Mouse (Mus musculus) left cerebral cortex, postnatal 25 days (tissue): Measurements from ENCODE around the gene Nkx3-2. TPM values are rescaled to one million over a fixed set of nuclear protein-coding genes. Genes with fewer than 3 reads are reported as not detected.

Experiments used
- DNase-seq, 2 experiments: peaks; one replicate each; pipeline ENCODE4 v3.0.0; 2022; ENCODE audit warnings: low spot score in 2 of 2, mixed read lengths in 1 of 2
- intact Hi-C: fragments of 180-260 bp; cut with DNase I; formaldehyde crosslinking; loops from one replicate; pipeline ENCODE4 v1.15.1; 2025
- total RNA-seq, 2 experiments: library from RNA; stranded (reverse); gene quantifications; 2 replicates each; pipeline ENCODE4 v1.2.3; 2021

Nkx3-2 gene
- not detected for total RNA-seq

DNA sequence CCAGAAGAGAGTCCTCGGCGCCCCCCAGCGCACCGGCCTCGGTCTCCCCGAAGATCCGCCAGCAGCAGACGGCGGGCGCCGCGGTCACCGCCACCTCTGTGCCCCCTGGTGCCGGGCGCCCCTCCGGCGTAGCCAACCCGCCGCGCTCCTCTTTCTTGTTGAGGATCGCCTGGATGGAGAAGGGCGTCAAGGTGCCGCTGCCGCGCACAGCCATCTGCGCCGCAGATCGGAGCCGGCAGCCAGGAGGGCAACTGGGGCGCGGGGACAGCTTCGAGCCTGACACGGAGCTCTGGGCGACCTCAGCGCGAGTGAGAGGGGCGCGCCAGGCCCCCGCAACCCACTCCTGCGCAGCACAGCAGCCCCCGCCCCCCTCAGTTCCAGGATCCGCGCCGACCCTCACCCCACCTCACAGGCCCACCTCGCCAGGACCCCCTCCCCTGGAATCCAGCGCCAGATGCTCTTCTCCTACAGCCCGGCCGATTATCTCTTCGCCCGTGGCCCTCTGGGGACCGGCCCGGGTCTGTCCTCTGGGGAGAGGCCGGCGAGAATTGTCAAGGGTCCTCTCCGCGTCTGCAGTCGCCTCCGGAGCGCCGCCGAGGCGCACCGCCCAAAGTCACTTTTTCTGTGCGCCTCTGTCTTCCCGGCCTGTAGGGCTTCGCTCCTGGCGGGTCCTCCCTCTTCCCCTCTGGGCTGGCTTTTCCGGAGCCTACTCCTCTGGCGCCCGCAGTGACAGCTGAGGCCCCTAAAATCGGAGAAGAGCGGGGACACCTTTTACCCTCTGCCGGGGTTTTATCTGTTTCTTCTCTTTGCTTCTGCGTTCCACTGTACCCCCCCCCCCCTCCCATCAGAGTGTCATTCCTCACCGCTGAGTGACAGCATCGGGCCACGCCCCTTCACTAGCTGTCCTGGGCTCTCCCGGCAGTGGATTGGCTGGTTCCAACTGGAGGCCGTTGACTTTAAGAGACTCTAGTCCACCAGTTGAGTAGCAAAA, at the start of gene Nkx3-2:
Gene Nkx3-2 (minus strand): TSS at position 771 of the 991 bp plus-strand sequence.
- intact Hi-C loops, result loop anchor here (2.0 kb wide), 1 partner anchor 55 kb away; the partner anchor contains the start of gene Rab28
- no peak for DNase-seq

DNA sequence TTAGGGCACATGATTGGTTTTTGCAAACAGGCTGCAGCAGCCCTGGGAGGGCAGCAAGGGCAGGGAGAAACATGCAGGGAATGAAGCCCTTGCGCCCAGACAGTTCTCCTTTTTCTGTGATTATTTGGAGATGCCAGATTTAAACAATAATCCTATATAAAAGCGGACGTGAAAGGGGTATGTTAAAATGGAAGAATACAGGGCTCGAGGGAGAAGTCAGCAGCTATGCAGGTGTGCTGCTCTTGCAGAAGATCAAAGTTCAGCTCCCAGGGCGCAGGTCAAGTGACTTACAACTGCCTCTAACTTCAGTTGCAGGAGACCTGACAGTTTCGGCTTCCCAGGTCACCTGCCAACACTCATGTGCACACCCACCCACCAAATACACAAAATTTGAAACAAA, 48.2 kb upstream of the Nkx3-2 start:
- intact Hi-C loops, result no loop called here
- DNase-seq, result no peak

DNA sequence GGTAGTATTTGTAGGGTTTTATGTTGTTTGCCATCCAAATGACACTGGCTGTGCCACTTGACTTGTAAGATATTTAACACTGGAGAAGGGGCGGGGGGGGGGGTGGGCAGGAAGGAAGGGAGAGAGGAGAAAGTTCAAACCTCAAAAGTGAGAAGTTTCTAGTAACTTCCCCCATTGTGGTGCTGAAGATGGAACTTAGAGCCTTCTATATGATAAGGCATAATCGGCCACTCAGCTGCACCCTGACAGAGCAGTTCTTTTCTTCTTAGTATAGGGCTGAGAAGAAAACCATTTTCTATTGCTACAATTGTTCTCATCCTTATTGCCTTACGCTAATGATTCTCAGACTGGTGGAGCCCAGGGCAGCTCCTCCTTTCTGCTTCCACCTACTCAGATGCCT, 47.0 kb upstream of the Nkx3-2 start:
- DNase-seq, result no peak
- intact Hi-C loops, result no loop called here

DNA sequence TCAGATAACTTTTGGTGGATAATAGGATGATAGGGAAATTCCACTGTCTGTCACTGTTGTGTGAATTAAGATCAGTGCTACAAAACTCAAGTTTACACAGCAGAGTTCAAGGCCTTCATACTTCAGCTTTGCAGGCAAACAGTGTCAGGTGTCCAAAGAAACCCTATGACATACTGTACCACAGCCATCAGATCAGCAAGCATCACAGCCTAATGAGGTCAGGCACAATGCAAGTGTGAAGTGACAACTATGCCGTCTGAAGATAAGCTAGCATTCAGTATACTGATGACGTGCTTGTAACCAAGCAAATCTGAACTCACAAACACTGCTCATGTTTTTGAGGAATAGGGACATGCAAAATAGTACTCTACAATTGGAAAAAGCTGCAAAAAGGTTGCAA, 43.1 kb upstream of the Nkx3-2 start:
- intact Hi-C loops, result no loop called here
- no peak for DNase-seq

DNA sequence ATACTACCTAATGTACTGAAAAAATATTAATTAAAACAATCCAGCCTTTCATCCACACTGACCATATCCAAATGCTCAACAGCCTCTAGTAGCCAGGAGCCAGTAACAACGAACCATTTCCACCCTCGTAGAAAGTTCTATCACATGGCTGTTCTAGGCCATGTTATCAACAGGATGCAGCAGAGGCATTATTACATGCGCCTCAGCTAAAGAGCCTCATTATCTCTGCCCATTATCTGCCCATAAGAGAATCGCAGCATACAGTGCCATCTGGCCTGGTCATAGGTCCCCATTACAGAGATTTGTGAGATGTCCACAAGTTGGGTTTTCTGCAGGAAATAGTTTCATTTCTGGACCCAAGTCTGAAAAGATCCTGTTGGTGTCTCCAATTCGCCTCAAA, 41.9 kb upstream of the Nkx3-2 start:
- no peak for DNase-seq
- intact Hi-C loops, result no loop called here

DNA sequence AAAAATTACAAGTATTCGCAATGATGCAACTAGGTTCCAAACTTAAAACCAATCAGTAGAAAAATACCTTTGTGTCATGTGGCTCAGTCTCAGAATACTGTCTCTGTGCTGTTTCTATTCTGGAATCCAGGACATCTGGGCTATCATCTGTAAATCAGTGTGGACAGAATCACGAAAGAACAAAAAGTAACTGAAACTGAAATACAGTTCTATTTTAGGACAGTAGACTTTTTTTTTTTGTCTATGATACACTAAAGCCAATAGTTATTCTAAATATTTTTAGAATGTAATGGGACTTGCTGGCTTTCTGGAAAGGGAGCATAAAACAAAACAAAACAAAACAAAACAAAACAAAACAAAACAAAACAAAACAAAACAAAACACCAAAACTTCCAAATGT, 40.8 kb upstream of the Nkx3-2 start:
- intact Hi-C loops, result no loop called here
- peak in 1 of 2 experiments; percentile 8 for DNase-seq

DNA sequence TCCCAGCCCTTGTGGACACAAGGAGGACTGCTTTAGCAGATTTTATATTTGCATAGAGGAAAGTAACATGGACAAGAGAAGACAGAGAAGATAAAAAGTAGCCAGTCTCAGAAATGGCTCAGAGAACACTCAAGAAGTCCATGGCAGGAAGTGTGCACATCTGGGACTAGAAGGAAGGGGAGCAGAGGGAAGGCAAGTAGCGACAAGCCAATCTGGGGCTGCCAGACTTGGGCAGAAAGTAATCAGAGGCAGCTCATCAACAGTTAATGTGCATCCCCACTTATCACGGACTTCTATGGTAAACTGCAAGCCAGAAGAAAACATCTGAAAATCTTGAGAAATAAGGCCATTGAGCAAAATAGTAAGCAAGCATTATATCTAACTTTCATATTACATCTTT, 40.3 kb upstream of the Nkx3-2 start:
- no peak for DNase-seq
- intact Hi-C loops, result no loop called here

DNA sequence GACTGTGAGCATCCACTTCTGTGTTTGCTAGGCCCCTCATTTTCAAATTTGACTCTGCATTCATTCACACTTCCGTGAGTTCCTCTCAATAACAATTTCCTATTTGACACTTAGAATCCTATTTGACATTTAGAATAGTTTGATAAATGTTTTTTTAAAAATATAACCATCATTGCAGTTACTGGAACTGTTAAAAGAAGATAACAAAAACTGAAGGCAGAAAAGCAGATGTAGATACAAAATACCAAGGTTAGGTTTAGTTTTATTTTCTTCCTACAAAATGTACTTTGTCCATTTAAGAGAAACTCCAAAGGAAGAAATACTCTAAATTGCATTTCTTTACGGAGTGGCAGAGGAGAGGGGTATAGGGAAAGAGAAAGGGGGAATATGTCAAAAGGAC, 37.3 kb upstream of the Nkx3-2 start:
- no peak for DNase-seq
- intact Hi-C loops, result no loop called here

DNA sequence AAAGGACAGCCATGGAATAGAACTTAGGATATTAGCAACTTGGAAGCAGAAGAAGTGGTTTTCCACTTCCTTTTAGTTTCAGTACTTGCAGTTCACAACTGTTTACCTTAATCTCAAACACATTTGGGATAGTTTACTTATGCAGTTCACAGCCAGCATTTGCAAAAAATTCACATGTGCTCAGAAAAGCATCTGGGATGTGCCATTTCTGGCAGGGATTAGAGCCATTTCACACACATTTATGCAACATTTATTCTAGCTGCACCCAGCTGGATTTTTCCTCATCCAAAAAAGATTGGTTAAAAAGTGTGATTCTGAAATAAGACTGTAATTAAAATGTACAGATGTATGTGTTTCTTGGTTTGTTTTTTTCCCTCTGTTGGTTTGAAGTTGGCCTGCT, 30.1 kb upstream of the Nkx3-2 start:
- peak in 1 of 2 experiments; percentile 59 for DNase-seq
- intact Hi-C loops, result no loop called here

DNA sequence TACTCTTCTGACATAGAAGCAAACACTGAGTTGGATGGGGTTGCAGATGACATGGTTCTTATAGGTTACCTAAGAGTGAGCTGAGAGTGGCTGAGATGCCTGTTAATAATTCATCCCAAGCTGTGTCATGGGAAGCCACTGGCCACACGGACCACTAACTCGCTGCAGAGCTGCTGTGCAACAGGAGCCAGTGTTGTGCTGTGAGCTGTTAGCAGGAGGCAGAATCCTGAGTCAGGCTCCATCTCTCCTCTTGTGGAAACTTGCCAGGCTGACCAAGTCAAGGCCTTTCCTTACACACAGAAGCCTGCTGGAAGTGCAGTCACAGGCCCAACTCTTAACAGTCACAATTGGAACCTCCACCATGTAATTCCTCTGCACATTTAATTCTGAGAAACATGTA, 26.2 kb upstream of the Nkx3-2 start:
- intact Hi-C loops, result no loop called here

DNA sequence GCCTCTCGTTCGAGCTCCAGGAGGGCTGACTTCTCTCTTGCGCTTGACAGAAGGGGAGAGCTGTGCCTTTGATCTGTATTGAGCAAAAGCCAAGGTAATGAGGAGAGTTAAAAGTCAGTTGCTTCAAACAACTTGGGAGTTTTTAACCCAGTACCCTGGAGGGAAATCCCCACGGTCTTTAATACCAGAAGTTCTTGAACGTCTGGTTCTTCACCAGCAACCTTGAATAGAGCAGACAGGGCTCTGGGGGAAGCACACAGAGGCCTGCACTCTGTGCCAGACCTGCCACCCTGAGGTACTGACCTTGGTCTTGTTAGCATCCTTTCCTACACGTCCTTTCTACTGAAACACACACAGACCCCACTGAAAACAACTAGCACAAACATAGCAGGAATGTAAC, 24.6 kb upstream of the Nkx3-2 start:
- intact Hi-C loops, result no loop called here
- no peak for DNase-seq

More for the DNA sequence above, 26.2 kb upstream of the Nkx3-2 start:
- no peak for DNase-seq

DNA sequence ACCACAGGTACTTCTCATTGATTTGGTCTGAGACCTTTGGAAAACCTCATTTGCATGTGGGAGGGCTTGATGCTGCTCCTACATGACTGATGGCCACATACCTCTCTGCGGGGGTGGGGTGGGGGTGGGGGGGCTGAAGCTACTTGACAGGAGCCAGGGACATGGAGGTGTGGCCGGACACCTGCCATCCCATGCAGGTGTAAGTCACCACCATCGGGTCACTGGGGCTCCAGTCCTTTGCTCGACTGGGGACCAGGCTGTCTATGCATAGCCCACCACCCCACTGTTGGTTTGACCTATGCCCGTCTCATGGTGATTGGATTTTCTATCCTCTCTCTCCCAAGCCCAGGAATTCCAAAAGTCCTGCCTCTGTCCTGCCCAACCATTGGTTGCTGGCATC, 17.6 kb upstream of the Nkx3-2 start:
- no peak for DNase-seq
- intact Hi-C loops, result no loop called here

DNA sequence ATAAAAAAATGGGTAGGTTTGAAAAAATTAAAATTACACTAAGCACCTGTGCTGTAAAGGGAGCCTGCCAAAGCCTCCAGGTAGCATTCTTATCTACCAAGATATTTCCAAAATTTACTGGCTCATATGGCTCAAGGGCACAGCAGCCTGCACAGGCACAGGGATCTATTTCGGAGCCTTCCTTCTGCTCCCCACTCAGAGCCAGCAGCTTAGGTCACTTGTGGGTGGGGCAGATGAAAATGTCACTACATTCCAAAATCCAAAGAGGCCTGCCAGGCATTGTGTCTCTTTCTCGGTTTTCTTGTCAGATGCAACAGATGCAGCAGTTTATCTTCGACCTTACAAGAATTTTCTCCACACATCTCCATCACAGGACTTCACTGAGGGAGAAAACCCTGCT, 15.7 kb upstream of the Nkx3-2 start:
- DNase-seq, result no peak

DNA sequence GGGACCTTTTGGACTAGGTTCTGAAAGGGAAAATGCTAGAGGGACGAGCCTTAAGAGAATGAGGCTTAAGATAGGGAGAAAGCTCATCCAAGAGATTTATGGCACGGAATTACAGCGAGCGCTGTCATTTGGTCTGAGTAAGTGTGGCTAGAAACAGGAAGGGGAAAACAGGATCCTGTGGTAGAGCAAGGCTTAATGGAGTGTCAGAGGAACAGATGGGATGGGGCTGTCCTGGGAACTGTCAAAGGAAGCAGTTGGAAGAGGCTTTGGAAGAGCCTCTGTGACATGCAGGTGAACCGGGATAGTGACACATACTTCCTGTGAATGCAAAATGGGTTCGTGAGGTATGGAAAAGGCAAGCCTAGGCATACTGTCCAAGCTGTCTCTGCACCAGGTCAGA, 11.4 kb upstream of the Nkx3-2 start:
- no peak for DNase-seq
- intact Hi-C loops, result no loop called here

More for the DNA sequence above, 15.7 kb upstream of the Nkx3-2 start:
- intact Hi-C loops, result no loop called here

DNA sequence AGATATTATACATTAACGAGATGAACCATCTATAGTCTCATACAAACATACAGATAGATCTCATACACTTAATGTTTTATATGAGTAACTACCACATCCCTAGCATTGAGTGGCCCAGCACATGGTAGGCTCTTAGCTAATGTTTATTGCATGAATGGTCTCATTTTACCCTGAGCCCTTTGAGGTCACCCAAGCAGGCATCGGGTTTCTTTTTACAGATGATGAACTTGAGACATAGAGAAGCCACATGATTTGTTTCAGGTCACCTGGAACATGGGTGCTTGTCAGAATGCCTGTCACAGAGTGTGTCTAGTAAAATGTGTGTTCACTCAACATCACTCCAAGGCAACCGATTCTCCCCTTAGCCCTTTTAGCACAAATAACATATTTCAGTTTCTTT, 11.0 kb upstream of the Nkx3-2 start:
- intact Hi-C loops, result no loop called here
- no peak for DNase-seq

DNA sequence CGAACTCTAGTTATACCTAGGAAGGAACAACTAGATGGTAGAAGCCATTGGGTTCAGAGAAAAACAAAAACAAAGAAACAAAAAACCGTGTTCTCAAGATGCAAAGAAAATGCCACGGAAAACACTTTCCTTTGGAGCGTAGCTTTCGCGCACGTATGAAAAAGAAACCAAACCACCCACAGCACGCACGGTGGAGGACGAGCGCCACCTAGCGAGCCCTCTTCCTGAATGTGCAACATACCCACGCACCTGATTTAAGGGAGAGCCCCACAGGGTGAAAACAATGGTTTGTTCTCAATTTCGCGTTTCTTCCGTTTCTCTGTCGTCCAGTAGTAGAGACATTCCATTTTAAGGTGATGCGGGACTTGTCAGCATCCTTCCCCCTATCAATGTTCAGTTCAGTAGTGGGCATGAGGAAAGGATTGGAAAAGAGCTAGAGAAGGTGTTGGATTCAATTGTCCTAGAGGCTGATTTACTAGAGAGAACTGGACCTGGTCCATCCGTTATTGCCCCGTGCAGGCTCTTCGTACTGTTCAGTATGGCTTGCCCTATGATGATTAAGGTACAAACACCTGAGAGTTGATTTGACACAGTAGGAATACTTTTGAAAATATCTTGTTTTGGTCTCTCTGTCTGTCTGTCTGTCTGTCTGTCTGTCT, 4.2 kb upstream of the Nkx3-2 start:
- intact Hi-C loops, result loop anchor here (1.0 kb wide), 2 partner anchors 643 to 716 kb away; no protein-coding TSS in a partner anchor
- peak; percentile 82 to 86 for DNase-seq

DNA sequence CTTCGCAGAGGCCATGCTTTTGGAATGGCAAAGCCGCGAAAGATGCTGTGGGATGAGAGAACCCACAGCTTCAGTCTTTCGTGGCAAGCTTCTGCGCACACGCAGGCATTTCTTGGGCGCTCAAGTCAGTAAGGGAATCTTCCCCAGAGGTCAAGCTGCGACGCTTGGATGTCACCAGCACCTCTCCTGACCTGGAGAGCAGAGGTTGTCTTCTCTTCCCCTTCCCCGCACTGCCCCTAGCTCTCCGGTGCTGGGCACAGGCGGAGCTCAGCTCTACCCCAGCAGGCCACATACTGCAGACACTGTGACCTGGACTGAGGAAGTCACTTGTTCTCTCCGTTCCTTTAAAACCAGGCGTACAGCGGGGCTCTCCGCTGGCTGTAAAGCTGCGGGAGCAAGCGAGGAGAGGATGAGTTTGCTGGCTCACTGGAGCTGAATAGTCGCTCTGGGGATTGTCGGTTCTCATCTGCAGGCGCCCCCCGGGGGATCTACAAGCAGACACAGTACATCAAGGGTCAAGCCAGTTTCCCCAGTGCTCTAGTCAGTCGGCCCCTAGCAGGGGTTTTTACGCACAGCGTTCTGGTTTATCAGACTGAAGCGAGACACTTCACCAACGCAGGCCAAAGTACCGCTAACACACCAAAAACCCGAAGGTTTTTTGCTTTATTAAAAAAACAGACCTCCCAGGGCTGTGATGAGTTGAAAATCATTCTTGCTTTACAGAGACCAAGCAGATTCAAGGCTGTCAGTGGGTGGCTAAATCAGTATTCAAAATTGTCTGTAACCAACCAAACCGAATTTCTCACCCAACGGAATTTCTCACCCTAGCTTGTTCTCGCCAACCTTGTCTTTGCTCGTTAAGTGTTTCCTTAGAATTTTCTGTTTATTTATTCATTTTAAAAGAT, 3.2 kb upstream of the Nkx3-2 start:
- intact Hi-C loops, result loop anchor here (1.0 kb wide), 2 partner anchors 642 to 715 kb away; no protein-coding TSS in a partner anchor
- DNase-seq, result no peak

DNA sequence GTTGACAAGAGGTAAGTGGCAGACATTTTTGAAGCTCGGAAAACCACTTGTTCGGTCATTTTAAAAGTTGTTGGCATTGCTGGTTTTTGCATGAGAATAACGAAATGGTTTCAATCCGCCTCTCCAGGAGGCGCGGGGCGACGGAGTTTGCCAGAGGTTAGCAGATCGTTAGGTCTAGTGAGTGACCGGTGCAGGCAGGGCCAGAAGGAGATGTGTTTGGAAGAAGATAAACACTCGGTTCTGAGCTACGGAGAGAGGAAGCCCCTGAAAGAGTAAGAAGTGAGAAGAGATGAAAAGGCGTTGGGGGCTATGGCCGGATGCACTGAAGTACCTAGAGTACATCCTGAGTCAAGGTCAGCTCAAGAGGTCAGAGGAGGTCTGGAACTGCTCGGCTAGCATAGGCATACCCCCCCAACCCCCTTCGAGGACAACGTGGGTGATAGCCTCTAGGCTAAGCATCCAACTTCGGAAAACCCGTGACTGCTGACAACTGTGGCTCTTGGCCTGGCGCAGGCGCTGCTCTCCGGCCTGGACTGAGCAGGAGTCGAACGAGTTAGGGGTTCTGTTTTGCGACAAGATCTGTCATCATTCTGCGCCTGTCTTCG, 2.2 kb upstream of the Nkx3-2 start:
- intact Hi-C loops, result no loop called here
- DNase-seq, result no peak

DNA sequence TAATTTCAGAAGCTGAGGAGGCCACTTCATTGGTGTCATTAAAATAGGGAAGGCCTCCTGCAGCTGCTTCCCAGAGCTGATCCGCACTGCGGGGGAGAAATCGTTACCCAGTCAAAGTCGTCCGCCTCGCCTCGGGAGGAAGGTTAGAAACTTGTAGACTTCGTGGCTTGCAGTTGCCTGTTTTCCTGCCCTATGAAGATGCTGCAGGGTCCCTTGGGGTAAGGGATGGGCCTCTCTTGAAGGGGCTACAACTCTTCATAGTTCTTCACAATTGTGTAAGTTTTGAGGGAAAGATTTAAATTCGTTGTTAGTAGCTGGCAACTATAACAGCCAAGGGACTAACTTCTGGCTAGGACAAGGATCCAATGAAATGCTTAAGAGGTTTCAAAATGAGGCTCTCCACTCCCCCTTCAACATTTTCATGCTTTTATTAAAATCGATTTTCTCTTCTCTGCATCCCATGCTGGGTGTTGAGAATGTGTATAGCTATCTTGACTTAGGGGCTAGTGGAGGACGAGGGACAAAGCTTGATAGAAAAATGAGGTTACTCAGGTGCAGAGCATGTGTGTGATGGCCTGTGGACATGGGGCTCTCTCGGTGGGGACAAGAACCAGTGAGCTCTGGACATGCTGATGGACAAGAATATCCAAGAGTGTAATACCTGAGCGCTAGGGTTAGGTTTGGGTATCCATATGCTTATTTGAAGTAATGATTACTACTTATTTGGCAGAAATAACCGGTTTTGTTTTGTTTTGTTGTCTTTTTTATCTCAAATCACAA, 1.5 kb upstream of the Nkx3-2 start:
- DNase-seq, result no peak
- intact Hi-C loops, result no loop called here
